Mouse (Mus musculus): ENCODE measurements around the gene Taok2. TPM values are rescaled to one million over a fixed set of nuclear protein-coding genes. Genes with fewer than 3 reads are reported as not detected.

Gene Taok2
- total RNA-seq (2021) (10 to 100 TPM; 37.4 to 39.8 TPM), polyA plus RNA-seq (2012; rRNA removed) (43.1 and 44.7 TPM in 2 replicates)
- long read RNA-seq, full-length matches to known transcripts, result 4 of 9 reads
- long read RNA-seq, partial matches to known transcripts, result 2 of 9 reads
- long read RNA-seq, other reads (novel, unspliced or antisense), result 3 of 9 reads

DNA sequence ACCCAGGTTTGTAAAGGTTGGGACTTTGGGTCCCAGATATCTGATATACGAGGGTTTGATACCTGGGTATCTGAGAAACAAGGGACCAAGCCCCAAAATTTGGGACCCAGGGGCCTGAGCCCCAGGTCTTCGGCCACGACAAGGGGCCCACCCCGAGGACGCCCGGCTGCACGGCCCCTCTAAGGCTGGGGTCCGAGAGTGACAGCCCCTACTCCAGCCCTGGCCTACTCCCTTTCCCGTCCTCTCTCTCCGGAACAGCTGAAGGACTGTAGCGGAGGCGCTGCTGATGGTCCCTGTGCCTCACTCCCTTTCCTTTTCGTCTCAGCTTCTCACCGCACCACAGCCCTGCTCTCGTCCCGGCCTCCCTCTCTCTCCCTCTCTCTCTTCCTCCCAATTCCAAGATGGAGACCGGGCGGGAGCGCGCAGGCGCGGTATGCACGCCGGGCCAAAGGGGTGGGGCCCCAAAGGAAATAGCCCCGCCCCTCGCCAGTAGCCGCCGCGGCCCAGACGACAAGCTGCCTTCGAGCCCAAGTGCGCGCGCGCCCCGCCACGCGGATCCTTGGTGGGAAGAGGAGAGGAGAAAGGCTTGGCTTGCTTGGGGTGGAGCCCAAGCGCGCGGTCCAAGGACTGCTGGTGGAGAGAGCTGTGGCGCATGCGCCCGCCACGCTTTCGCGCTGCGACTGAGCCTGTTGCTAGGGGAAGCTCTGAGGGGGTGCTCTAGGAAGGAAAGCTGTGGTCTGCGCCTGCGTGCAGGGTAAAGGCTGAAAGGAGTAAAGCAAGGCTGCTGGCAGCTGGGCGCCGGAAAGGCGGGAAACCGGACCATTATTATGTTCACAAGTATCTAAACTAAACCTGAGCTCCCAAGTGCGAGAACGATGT is at the start of gene Taok2:
Gene Taok2 (minus strand): TSS at position 418 of the 879 bp plus-strand sequence.
- Histone ChIP-seq H3K4me3 (peak within 1 kb of the TSS; percentile 94), H3K4me1 (ENCODE audit: control insufficient read depth, insufficient read depth, low read length) (peaks cover 4% of the 10 kb centered on the region), H3K9ac (ENCODE audit: low read depth, low read length) (peak within 1 kb of the TSS; percentile 75), H3K79me2 (replicated peaks; ENCODE audit: control insufficient read depth, insufficient read depth, low read length) (peaks cover 6% of the 10 kb centered on the region), H3K36me3 (ENCODE audit: control insufficient read depth, insufficient read depth, low read length) (peaks cover 11% of the 10 kb centered on the region), H3K27ac (peak within 1 kb of the TSS; percentile 92), H3K27me3 (ENCODE audit: control insufficient read depth, insufficient read depth, low read length) (no peaks in the 10 kb centered on the region)
- intact Hi-C loops (cut with DNase I), result loop anchor here (1.0 to 5.0 kb wide), 4 partner anchors 14 to 143 kb away; partner anchors contain the start of genes Hirip3, Kctd13 and Maz
- peak; percentile 98 to 99 for DNase-seq
- under 1% methylated on average over 56 of the region's 56 CpGs for WGBS
- TF ChIP-seq CTCF (IDR thresholded peaks at IDR 0.05), result peak; percentile 18
- TF ChIP-seq POLR2A (IDR thresholded peaks at IDR 0.05; ENCODE audit: insufficient read depth, low read depth, low read length), result peak; percentile 98
- peak; percentile 48; the same call in 1 of the 2 replicates for TF ChIP-seq EP300 (IDR thresholded peaks at IDR 0.05; ENCODE audit: insufficient read depth, low read depth, low read length)

DNA sequence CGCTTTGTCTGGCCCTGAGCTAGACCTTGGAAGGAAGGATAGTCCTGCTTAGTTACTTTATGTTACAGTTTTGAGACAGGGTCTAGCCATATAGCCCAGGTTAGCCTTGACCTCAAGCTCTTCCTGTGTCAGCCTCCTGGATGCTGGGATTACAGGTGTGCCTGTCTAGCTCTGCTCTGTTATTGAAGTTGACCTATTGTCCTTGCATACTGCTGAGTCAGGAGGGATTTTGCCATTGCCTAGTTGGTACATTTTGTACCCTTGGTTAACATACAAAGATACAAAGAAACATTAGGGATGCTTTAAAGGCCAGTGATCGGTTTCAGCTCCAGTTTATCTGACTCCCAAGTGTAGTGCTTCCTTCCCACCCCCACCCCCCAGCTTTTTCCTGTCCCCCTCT is 48.1 kb upstream of the Taok2 start:
- no peak for DNase-seq
- TF ChIP-seq EP300 (IDR thresholded peaks at IDR 0.05; ENCODE audit: insufficient read depth, low read depth, low read length) (no peak), CTCF (IDR thresholded peaks at IDR 0.05) (no peak), POLR2A (IDR thresholded peaks at IDR 0.05; ENCODE audit: insufficient read depth, low read depth, low read length) (no peak)
- no peak overlapping the region for H3K9ac ChIP-seq (ENCODE audit: low read depth, low read length)
- no peak overlapping the region for H3K27ac ChIP-seq
- H3K4me1 ChIP-seq (ENCODE audit: control insufficient read depth, insufficient read depth, low read length), result peaks cover 2% of the 10 kb centered on the region
- WGBS, result 75% methylated on average over 2 of the region's 2 CpGs
- intact Hi-C loops (cut with DNase I), result no loop called here
- no peaks in the 10 kb centered on the region for H3K79me2 ChIP-seq (replicated peaks; ENCODE audit: control insufficient read depth, insufficient read depth, low read length)
- no peak overlapping the region for H3K4me3 ChIP-seq
- H3K36me3 ChIP-seq (ENCODE audit: control insufficient read depth, insufficient read depth, low read length), result no peaks in the 10 kb centered on the region
- no peaks in the 10 kb centered on the region for H3K27me3 ChIP-seq (ENCODE audit: control insufficient read depth, insufficient read depth, low read length)

DNA sequence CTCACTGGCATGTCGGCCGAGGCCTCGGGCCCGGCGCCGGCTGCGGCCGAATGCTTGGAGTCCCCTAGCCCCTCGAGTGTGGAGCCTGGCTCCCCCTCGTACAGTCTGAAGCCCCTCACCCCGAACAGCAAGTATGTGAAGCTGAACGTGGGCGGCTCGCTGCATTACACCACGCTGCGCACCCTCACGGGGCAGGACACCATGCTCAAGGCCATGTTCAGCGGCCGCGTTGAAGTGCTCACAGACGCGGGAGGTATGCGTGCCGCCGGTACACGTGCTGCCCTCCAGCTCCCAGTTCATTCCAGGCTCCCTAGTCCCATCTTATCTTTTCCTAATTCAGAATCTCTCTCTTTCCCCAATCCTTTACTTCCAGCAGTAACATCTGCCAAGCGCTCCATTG is 44.5 kb upstream of the Taok2 start:
- Histone ChIP-seq H3K36me3 (ENCODE audit: control insufficient read depth, insufficient read depth, low read length) (no peaks in the 10 kb centered on the region), H3K4me3 (peak overlapping the region; percentile 93), H3K4me1 (ENCODE audit: control insufficient read depth, insufficient read depth, low read length) (peaks cover 2% of the 10 kb centered on the region), H3K27ac (peak overlapping the region; percentile 45), H3K79me2 (replicated peaks; ENCODE audit: control insufficient read depth, insufficient read depth, low read length) (no peaks in the 10 kb centered on the region), H3K27me3 (ENCODE audit: control insufficient read depth, insufficient read depth, low read length) (no peaks in the 10 kb centered on the region), H3K9ac (ENCODE audit: low read depth, low read length) (peak overlapping the region; percentile 94)
- intact Hi-C loops (cut with DNase I), result loop anchor here (2.0 to 5.0 kb wide), 2 partner anchors 42 to 68 kb away; partner anchors contain the start of gene Hirip3
- under 1% methylated on average over 27 of the region's 27 CpGs for WGBS
- TF ChIP-seq POLR2A (IDR thresholded peaks at IDR 0.05; ENCODE audit: insufficient read depth, low read depth, low read length) (no peak), EP300 (IDR thresholded peaks at IDR 0.05; ENCODE audit: insufficient read depth, low read depth, low read length) (no peak), CTCF (IDR thresholded peaks at IDR 0.05) (no peak)
- no peak for DNase-seq

DNA sequence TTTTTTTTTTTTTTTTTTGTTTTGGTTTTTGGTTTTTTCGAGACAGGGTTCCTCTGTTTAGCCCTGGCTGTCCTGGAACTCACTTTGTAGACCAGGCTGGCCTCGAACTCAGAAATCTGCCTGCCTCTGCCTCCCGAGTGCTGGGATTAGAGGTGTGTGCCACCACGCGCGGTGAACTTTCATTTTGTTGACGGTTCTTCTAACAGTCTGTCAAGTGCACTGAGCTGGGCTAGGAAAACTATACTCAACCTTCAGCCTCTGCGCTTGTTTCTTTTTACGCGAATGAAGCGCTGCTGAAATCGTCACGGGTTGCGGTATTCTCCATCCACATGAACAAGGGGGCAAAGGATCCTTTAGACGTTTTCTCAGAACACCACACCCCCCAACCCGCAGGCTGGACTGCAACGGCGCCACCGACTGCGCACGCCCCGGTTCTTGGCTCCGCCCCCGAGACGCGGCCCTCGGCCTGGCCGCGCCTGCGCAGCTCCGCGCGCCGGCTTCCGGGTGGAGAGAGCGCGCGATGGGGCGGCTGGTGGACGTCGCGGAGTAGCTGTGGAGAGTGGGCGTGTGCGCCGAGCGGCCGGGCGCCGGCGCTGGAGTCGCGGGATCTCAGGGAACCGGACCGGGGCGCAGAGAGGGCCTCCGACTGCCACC is 44.0 kb upstream of the Taok2 start, which contains the start of gene Kctd13:
Gene Kctd13 (plus strand): TSS at position 496 of the 654 bp plus-strand sequence.
- Histone ChIP-seq H3K27ac (peak within 1 kb of the TSS; percentile 50), H3K4me1 (ENCODE audit: control insufficient read depth, insufficient read depth, low read length) (peaks cover 2% of the 10 kb centered on the region), H3K9ac (ENCODE audit: low read depth, low read length) (peak within 1 kb of the TSS; percentile 94), H3K36me3 (ENCODE audit: control insufficient read depth, insufficient read depth, low read length) (no peaks in the 10 kb centered on the region), H3K79me2 (replicated peaks; ENCODE audit: control insufficient read depth, insufficient read depth, low read length) (no peaks in the 10 kb centered on the region), H3K27me3 (ENCODE audit: control insufficient read depth, insufficient read depth, low read length) (no peaks in the 10 kb centered on the region), H3K4me3 (peak within 1 kb of the TSS; percentile 93)
- peak; percentile 52 for TF ChIP-seq POLR2A (IDR thresholded peaks at IDR 0.05; ENCODE audit: insufficient read depth, low read depth, low read length)
- no peak for TF ChIP-seq EP300 (IDR thresholded peaks at IDR 0.05; ENCODE audit: insufficient read depth, low read depth, low read length)
- intact Hi-C loops (cut with DNase I), result loop anchor here (1.0 to 5.0 kb wide), 4 partner anchors 30 to 68 kb away; partner anchors contain the start of genes Cdiptos and Hirip3
- peak; percentile 96 to 97 for DNase-seq
- WGBS, result 2% methylated on average over 55 of the region's 56 CpGs

DNA sequence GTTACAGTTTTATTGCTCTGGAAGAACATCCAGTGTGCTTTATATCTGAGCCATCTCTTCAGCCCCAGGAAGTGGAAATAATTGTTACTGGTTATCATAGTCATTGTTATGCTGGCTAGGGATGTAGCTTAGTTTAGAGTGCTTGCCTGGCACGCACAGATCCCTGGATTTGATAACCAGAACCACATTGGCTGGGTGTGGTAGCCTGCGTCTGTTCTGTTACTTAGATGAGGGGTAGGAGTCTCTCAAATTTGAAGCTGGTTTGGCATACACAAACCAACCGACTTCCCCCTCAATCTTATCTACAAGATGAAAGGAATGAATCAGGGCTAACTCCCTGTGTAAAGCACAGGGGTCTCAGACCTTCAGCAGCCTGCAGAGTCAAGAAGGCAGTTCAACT is 41.8 kb upstream of the Taok2 start:
- DNase-seq, result no peak
- H3K27ac ChIP-seq, result no peak overlapping the region
- WGBS, result 28% methylated on average over 3 of the region's 3 CpGs
- no peak for TF ChIP-seq EP300 (IDR thresholded peaks at IDR 0.05; ENCODE audit: insufficient read depth, low read depth, low read length)
- no peak for TF ChIP-seq POLR2A (IDR thresholded peaks at IDR 0.05; ENCODE audit: insufficient read depth, low read depth, low read length)
- no peak for TF ChIP-seq CTCF (IDR thresholded peaks at IDR 0.05)
- H3K9ac ChIP-seq (ENCODE audit: low read depth, low read length), result no peak overlapping the region
- no peaks in the 10 kb centered on the region for H3K27me3 ChIP-seq (ENCODE audit: control insufficient read depth, insufficient read depth, low read length)
- peaks cover 2% of the 10 kb centered on the region for H3K4me1 ChIP-seq (ENCODE audit: control insufficient read depth, insufficient read depth, low read length)
- no peaks in the 10 kb centered on the region for H3K36me3 ChIP-seq (ENCODE audit: control insufficient read depth, insufficient read depth, low read length)
- H3K4me3 ChIP-seq, result no peak overlapping the region
- intact Hi-C loops (cut with DNase I), result loop anchor here (5.0 kb wide), 1 partner anchor 39 kb away; no protein-coding TSS in a partner anchor
- no peaks in the 10 kb centered on the region for H3K79me2 ChIP-seq (replicated peaks; ENCODE audit: control insufficient read depth, insufficient read depth, low read length)
